Mouse (Mus musculus): Measurements from ENCODE around the gene Taar3.

Taar3 gene

DNA sequence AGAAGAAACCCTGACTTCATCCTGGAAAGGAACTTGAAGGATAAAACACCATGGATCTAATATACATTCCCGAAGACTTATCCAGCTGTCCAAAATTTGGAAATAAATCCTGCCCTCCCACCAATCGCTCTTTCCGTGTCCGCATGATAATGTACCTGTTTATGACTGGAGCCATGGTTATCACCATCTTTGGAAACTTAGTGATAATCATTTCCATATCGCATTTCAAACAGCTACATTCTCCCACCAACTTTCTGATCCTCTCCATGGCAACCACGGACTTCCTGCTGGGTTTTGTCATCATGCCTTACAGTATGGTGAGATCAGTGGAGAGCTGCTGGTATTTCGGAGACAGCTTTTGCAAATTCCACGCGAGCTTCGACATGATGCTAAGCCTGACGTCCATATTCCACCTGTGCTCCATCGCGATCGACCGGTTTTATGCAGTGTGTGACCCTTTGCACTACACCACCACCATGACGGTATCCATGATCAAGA, at the start of gene Taar3:
Taar3 (plus strand) TSS at position 51 of the 498 bp plus-strand sequence.
- in situ Hi-C loops (cut with MboI; ENCODE audit: low pct_unique_long_range_greater_than_20kb in 1 of 2, low sequenced_read_pairs in 2 of 2, unreplicated experiment in 1 of 2) = no loop called here

DNA sequence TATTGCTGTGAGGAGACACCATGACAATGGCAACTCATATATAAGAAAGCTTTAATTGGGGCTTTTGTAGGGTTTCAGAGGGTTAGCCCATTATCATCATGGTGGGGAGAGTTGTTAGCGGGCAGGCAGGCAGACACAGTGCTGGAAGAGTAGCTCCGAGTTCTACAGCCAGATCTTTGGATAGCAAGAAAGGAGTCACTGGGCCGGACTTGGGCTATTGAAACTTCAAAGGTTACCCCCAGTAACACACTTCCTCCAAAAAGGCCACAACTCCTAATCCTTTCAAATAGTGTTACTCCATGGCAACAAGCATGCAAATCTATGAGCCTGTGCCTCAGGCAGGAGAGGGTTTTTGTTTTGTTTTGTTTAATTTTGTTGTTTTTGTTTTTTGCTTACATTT, 48.2 kb upstream of the Taar3 start:
- in situ Hi-C loops (cut with MboI; ENCODE audit: low pct_unique_long_range_greater_than_20kb in 1 of 2, low sequenced_read_pairs in 2 of 2, unreplicated experiment in 1 of 2) = no loop called here

- in situ Hi-C loops (cut with MboI; ENCODE audit: low pct_unique_long_range_greater_than_20kb in 1 of 2, low sequenced_read_pairs in 2 of 2, unreplicated experiment in 1 of 2) = no loop called here
Measured at GRCm38 (mm10) chr10:23905661-23906060, 43.7 kb upstream of the Taar3 start.

- in situ Hi-C loops (cut with MboI; ENCODE audit: low pct_unique_long_range_greater_than_20kb in 1 of 2, low sequenced_read_pairs in 2 of 2, unreplicated experiment in 1 of 2) = no loop called here
Measured at GRCm38 (mm10) chr10:23920056-23920455, 29.3 kb upstream of the Taar3 start, which contains the start of gene Taar1. Taar1 (plus strand) TSS chr10:23920356.

DNA sequence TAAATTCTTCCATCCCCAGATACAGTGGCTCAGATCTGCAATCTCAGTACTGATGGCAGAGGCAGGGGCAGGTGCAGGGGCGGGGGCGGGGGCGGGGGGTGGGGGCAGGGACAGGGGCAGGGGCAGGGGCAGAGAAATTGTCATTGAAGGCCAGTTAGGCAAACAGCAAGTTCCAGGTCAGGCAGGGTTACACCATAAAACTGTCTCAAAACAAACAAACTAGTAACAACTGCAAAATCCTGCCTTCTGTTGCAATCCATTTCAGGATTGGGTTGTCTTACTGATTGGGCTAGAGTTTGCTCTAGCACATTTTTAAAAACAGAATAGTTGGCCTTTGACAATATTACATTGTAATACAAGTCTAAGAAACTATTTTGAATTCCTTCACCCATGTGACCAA, 26.9 kb upstream of the Taar3 start:
- in situ Hi-C loops (cut with MboI; ENCODE audit: low pct_unique_long_range_greater_than_20kb in 1 of 2, low sequenced_read_pairs in 2 of 2, unreplicated experiment in 1 of 2) = no loop called here

- in situ Hi-C loops (cut with MboI; ENCODE audit: low pct_unique_long_range_greater_than_20kb in 1 of 2, low sequenced_read_pairs in 2 of 2, unreplicated experiment in 1 of 2) = no loop called here
Measured at GRCm38 (mm10) chr10:23923941-23924340, 25.4 kb upstream of the Taar3 start.

DNA sequence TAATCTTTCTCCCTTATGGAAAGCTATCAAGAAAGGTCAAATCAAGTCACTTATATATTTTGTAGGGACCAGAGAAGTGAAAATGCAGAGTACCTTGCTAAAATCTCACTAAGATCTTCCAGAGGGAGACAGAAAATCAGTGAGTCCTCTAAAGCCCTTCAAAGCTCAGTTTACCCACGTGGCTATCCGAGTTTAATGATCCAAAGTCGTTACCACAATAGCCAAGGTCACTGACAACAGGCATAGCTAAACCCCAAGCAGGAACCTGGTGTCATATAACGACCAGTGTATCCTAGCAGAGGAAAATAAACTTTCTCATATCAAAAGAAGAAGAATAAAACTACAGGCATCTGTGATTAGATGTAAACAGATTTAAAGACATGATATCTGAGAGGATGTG, 11.7 kb upstream of the Taar3 start:
- in situ Hi-C loops (cut with MboI; ENCODE audit: low pct_unique_long_range_greater_than_20kb in 1 of 2, low sequenced_read_pairs in 2 of 2, unreplicated experiment in 1 of 2) = no loop called here

DNA sequence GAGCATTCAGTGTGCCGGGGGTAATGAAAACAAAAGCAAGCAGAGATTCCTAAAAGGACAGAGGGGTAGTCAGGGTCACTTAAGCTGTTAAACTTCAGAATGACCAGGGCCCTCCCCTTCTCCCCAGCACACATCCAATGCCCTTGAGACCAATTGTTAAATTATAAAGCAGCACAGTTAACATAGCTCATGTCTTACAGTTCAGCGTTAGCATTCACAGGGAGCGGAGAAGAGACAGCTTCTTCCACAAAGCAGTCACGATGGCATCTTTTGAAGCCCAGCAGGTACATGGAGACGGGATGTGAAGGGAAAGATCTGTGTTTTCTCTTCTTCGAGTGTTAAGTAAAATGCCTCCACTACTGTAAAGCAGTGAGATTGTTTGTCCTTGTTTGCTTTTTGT, 11.0 kb upstream of the Taar3 start, which contains the start of gene Taar2:
Taar2 (plus strand) TSS at position 261 of the 400 bp plus-strand sequence.
- in situ Hi-C loops (cut with MboI; ENCODE audit: low pct_unique_long_range_greater_than_20kb in 1 of 2, low sequenced_read_pairs in 2 of 2, unreplicated experiment in 1 of 2) = no loop called here

GRCm38 (mm10) chr10:23942465-23942864, 6.9 kb upstream of the Taar3 start:
- in situ Hi-C loops (cut with MboI; ENCODE audit: low pct_unique_long_range_greater_than_20kb in 1 of 2, low sequenced_read_pairs in 2 of 2, unreplicated experiment in 1 of 2) = no loop called here

GRCm38 (mm10) chr10:23948026-23948425, 1.3 kb upstream of the Taar3 start:
- in situ Hi-C loops (cut with MboI; ENCODE audit: low pct_unique_long_range_greater_than_20kb in 1 of 2, low sequenced_read_pairs in 2 of 2, unreplicated experiment in 1 of 2) = no loop called here

GRCm38 (mm10) chr10:23951714-23952113, 2.4 kb downstream of the Taar3 start:
- in situ Hi-C loops (cut with MboI; ENCODE audit: low pct_unique_long_range_greater_than_20kb in 1 of 2, low sequenced_read_pairs in 2 of 2, unreplicated experiment in 1 of 2) = no loop called here

DNA sequence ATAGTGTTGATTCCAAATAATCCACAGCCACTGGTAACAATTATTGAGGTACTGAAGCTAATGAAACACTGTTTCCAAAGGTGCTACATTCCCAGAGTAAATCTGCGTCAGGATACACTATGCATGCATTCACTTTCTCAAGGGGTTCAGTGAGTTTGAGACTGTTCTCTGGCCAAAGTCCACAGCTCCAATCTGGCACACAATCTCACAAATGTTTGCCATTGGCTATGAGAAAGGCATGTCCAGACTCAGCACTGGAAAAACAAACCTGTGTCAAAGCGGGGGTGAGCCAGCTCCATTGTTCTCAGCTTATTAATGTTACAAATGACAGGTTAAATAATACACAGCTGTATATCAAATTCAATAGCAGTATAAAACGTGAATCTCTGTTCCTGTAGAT, 9.7 kb downstream of the Taar3 start:
- in situ Hi-C loops (cut with MboI; ENCODE audit: low pct_unique_long_range_greater_than_20kb in 1 of 2, low sequenced_read_pairs in 2 of 2, unreplicated experiment in 1 of 2) = no loop called here

DNA sequence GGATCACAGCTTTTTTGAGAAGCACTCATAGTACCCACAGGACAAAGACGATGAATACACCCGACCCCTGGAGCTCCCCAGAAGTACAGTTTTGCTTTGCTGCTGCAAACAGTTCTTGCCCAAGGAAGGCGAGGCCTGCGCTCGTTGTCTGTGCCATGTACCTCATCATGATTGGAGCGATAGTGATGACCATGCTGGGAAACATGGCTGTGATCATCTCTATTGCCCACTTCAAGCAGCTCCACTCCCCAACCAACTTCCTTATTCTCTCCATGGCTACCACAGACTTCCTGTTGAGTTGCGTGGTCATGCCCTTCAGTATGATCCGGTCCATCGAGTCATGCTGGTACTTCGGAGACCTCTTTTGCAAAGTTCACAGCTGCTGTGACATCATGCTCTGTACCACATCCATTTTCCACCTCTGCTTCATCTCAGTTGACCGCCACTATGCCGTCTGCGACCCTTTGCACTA, 11.1 kb downstream of the Taar3 start, which contains the start of gene Taar4:
Taar4 (plus strand) TSS at position 51 of the 472 bp plus-strand sequence.
- in situ Hi-C loops (cut with MboI; ENCODE audit: low pct_unique_long_range_greater_than_20kb in 1 of 2, low sequenced_read_pairs in 2 of 2, unreplicated experiment in 1 of 2) = no loop called here

DNA sequence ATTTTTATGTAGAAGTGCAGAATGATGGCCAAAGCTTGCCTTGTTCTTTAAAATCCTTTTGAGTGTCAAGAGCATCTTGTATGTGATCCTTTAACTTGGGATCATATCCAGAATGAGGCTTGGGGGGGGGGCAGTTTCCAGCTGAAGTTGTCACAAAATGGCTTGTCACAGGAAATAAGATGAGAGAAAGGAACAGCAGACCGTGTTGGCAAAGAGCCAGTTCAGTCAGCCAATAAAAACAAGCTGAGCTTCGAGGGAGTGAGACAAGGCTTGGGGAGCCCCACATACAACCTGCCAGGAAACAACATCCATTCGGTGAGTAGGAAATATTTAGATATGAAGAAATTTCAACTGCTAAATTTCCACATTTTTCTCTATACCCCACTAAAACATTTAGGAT, 14.1 kb downstream of the Taar3 start:
- in situ Hi-C loops (cut with MboI; ENCODE audit: low pct_unique_long_range_greater_than_20kb in 1 of 2, low sequenced_read_pairs in 2 of 2, unreplicated experiment in 1 of 2) = no loop called here

DNA sequence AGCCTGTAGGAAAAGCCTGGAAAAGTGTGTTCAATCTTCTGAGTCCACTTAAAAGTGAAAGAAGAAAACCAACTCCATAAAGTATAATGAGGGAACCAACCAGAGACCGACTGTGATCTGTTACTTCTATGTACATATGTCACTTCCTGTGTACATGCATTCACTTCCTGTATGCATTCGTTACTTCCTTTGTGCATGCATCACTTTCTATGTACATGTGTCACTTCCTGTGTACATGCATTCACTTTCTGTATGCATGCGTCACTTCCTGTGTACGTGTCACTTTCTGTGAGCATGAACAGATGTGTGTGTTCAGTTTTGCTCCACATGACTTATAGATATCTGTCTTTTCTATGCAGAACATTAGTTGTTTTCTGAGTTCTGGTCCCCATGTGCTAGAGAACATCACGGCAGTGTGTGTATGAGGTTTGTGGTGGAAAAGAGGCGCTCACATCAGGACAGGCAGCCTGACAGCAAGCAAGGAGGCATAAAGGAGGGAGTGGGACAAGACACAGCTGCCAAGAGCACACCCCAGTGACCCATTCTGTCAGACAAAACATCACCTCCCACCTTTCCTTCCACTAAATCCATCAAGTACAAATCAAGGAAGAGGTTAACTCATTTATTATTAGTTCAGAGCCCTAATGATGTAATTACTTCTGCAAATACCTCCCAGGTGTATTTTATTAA, 15.7 kb downstream of the Taar3 start:
- in situ Hi-C loops (cut with MboI; ENCODE audit: low pct_unique_long_range_greater_than_20kb in 1 of 2, low sequenced_read_pairs in 2 of 2, unreplicated experiment in 1 of 2) = no loop called here

DNA sequence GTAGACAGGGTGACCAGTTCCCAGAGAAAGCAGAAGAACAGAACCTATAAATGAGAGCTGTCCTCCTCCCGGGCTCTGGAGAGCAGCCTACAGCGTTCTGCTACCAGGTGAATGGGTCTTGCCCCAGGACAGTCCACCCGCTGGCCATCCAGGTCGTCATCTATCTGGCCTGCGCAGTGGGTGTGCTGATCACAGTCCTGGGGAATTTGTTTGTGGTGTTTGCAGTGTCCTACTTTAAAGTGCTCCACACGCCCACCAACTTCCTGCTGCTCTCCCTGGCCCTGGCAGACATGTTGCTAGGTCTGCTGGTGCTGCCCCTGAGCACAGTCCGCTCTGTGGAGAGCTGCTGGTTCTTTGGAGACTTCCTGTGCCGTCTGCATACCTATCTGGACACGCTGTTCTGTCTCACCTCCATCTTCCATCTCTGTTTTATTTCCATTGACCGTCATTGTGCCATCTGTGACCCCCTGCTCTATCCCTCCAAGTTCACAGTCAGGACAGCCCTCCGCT, 21.4 kb downstream of the Taar3 start, which contains the start of gene Taar5:
Taar5 (plus strand) TSS at position 51 of the 510 bp plus-strand sequence.
- in situ Hi-C loops (cut with MboI; ENCODE audit: low pct_unique_long_range_greater_than_20kb in 1 of 2, low sequenced_read_pairs in 2 of 2, unreplicated experiment in 1 of 2) = no loop called here

DNA sequence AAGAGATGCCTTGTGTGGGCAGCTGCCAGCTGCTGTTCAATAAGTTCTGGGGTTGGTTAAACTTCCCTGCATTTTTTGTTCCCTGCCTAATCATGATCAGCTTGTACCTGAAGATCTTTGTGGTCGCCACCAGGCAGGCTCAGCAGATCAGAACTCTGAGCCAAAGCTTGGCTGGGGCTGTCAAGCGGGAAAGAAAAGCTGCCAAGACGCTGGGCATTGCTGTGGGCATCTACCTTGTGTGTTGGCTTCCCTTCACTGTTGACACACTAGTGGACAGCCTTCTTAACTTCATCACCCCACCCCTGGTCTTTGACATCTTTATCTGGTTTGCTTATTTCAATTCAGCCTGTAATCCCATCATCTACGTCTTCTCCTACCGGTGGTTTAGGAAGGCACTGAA, 21.9 kb downstream of the Taar3 start:
- in situ Hi-C loops (cut with MboI; ENCODE audit: low pct_unique_long_range_greater_than_20kb in 1 of 2, low sequenced_read_pairs in 2 of 2, unreplicated experiment in 1 of 2) = no loop called here

DNA sequence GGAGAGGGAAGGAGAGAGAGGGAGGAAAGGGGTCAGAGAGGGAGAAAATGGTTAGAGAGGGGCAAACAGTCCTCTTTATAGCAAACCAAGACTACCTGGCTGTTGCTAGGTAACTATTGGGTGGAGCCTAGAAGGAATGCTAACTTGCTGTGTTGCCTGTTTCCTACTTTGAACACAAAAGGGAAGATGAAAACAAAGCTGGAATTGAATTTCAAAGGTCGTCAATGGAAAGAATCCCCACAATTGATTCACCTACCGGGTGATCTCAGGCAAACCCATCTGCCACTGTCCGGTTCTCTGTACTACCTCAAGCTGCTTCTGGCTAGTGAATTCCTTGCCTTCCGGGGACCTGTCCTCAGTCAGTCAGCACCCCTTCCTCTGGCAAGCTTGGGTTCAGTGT, 28.6 kb downstream of the Taar3 start:
- in situ Hi-C loops (cut with MboI; ENCODE audit: low pct_unique_long_range_greater_than_20kb in 1 of 2, low sequenced_read_pairs in 2 of 2, unreplicated experiment in 1 of 2) = loop anchor here (25.0 kb wide), 2 partner anchors 109 to 334 kb away; partner anchors contain the start of genes Taar8a (in 1 of the 2) and Taar8b (in 1 of the 2)

GRCm38 (mm10) chr10:23978901-23979705, 29.7 kb downstream of the Taar3 start:
- in situ Hi-C loops (cut with MboI; ENCODE audit: low pct_unique_long_range_greater_than_20kb in 1 of 2, low sequenced_read_pairs in 2 of 2, unreplicated experiment in 1 of 2) = loop anchor here (25.0 kb wide), 2 partner anchors 108 to 333 kb away; partner anchors contain the start of genes Taar8a (in 1 of the 2) and Taar8b (in 1 of the 2)

Data from mouse embryonic stem cell (cell line).